Mouse (Mus musculus) cerebellum, adult 2 months (tissue): ENCODE data around the gene Cacna2d4.

Experiments
- CTCF ChIP-seq: fragments of 200-500 bp; IDR thresholded peaks from 2 replicates; pipeline ENCODE4 v1.5.1; 2011; ENCODE audit warnings: low read depth, mild to moderate bottlenecking, control low read depth, low read length, moderate library complexity, borderline replicate concordance; ENCODE audit not compliant: insufficient read depth
- POLR2A ChIP-seq: fragments of 200-500 bp; IDR thresholded peaks from 2 replicates; pipeline ENCODE4 v1.6.1; 2011; ENCODE audit warnings: low read length, control low read depth, borderline replicate concordance; ENCODE audit not compliant: insufficient read depth

DNA sequence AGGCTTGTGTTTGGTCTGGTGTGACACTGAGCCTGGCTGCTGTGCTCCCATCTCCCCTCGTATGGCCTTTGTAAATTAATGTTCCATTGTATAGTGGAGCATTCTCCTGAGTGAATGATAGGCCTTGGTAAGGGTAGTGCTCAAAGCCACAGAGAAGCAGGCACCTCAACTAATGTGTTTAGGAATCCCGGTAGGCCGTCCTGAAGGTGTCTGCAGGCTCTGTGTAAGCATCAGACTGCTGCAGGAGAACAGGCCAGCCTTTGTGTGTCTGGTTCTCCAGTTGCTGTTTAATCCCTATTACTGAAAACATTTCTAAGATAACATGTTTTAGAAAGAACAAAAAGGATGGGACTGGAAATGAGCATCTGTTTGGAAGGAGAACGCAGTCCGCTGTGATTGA lies 17.7 kb upstream of the Cacna2d4 start:
- TF ChIP-seq CTCF (no peak), POLR2A (no peak)
